Mouse (Mus musculus) bone marrow macrophage, adult 2 months (primary cell): ENCODE data around the gene Egln1. TPM values are rescaled to one million over a fixed set of nuclear protein-coding genes. Genes with fewer than 3 reads are reported as not detected.

Experiments used
- H3K27ac ChIP-seq: 2 replicates; pipeline ENCODE4 v1.5.1; 2012; ENCODE audit warnings: low read depth, low read length; ENCODE audit not compliant: insufficient read depth
- H3K4me1 ChIP-seq: 2 replicates; pipeline ENCODE4 v1.6.1; 2012; ENCODE audit warnings: low read length; ENCODE audit not compliant: control insufficient read depth, insufficient read depth
- H3K4me3 ChIP-seq: 2 replicates; pipeline ENCODE4 v1.5.1; 2012; ENCODE audit warnings: mild to moderate bottlenecking, low read length, moderate library complexity; ENCODE audit not compliant: insufficient read depth
- CTCF ChIP-seq: IDR thresholded peaks from 2 replicates; pipeline ENCODE4 v1.5.1; 2012; ENCODE audit warnings: low read depth, mild to moderate bottlenecking, low read length, moderate library complexity
- POLR2A ChIP-seq: IDR thresholded peaks from 2 replicates; pipeline ENCODE4 v1.6.1; 2012; ENCODE audit warnings: mild to moderate bottlenecking, low read depth, low read length, borderline replicate concordance
- polyA plus RNA-seq: library from polyadenylated mRNA; stranded (reverse); fragments of >200 nt; gene quantifications from 2 replicates; pipeline ENCODE4 v1.2.4, GENCODE M21; 2012; ENCODE audit not compliant: missing spikeins, insufficient read depth, insufficient read length

Gene Egln1
- polyA plus RNA-seq, 1 experiment = 27.7 TPM

DNA sequence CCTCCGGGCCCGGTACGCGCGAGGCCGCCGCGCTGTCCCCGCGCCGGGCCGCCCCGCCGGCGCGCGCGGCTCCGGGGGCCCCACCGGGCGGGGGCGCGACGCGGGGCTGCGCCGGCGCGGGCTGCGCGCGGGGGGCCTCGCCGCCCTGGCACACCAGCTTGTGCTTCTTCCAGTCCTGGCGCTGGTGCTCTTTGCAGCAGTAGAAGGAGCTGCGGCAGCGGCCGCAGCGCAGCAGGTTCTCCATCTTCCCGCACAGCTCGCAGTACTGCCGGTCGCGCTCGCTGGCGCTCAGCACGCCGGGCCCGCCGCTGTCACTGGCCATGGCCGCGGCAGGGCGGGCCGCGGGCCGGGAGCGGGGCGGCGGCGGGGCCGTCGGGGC is 402 bp downstream of the Egln1 start:
- peak overlapping the region; percentile 82 for H3K4me3 ChIP-seq
- H3K27ac ChIP-seq = peak overlapping the region; percentile 50
- TF ChIP-seq CTCF (no peak), POLR2A (no peak)
- H3K4me1 ChIP-seq = peaks cover 13% of the 10 kb centered on the region

DNA sequence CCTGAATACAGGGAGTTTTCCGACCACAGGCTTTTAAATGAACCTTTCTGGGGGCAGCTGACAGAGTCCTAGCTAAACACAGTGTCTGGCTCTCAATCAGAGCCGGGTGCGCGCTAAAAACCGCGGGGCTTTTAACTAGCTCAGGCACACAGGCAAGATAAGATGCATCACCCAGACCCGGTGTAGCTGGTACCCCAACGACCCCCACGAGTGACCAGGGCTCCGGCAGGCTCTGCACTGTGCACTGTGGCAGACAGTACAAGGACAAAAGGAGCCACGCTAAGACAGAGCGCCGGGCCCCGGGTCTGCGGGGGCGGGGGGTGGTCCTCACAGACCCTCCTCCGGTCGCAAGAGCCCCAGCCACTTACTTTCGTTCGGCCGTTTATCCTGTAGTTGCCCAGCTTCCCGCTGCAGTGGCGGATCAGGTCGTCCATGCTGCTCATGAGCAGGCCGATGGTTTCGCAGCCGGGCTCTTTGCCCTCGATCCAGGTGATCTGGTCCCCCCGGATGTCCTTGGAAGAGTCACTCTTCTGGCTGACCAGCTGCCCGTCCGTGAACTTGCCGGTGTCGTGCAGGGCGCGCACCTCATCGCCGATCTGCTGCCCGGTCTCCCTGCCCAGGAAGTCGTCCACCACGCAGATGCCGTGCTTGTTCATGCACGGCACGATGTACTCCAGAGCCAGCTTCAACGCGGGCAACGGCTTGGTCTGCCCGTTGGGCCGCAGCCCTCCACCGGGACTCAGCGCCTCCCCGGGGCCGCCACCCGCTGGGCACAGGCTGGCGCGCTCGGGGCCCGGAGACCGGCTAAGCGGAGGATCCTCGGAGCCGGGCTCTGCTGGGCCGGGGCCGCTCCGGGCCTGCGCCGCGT is 1.0 kb downstream of the Egln1 start:
- Histone ChIP-seq H3K27ac (peak overlapping the region; percentile 54), H3K4me1 (peaks cover 13% of the 10 kb centered on the region)

DNA sequence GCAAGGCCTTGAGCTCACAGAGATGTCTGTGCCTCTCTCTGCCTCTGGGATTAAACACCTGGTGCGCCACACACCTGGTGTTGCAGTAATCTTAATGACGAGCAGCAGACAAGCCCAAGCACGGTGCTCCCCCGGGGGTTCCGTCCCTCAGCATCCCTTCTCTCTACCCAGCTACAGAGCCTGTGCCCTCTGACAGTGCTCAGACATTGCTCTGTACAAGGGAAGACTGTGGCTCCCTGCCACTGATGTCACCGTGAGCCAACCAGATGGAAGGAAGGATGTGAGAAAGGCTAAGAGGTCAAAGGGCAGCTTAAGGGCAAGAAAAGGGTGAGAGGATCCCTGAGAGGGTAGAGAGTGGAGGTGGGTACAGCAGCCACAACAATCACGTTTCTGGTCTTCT is 4.7 kb downstream of the Egln1 start:
- no peak overlapping the region for H3K4me3 ChIP-seq
- H3K4me1 ChIP-seq = peaks cover 8% of the 10 kb centered on the region
- TF ChIP-seq CTCF (no peak), POLR2A (no peak)
- no peak overlapping the region for H3K27ac ChIP-seq

More for the DNA sequence above, 1.0 kb downstream of the Egln1 start:
- TF ChIP-seq CTCF = no peak
- TF ChIP-seq POLR2A = no peak
- H3K4me3 ChIP-seq = peak overlapping the region; percentile 82

DNA sequence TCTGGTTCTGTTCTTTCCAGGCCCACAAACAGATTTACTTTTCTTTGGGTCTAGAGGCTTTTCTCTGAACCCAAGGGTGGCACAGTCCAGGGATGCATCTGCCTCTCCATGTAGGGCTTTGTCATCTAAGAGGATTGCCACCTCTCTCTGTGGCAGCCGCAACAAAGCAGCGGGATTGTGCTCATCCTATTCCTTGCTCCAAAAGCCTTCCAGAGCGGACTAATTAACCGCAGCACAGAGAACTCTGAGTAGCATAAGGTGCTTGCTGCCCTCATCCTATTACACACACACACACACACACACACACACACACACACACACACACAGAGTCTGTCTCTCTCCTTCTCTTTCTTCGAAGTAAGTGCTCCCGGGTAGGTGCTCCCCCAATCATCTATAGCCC is 5.3 kb downstream of the Egln1 start:
- no peak for TF ChIP-seq POLR2A
- TF ChIP-seq CTCF = no peak
- no peak overlapping the region for H3K4me3 ChIP-seq
- H3K4me1 ChIP-seq = peaks cover 8% of the 10 kb centered on the region
- H3K27ac ChIP-seq = no peak overlapping the region

DNA sequence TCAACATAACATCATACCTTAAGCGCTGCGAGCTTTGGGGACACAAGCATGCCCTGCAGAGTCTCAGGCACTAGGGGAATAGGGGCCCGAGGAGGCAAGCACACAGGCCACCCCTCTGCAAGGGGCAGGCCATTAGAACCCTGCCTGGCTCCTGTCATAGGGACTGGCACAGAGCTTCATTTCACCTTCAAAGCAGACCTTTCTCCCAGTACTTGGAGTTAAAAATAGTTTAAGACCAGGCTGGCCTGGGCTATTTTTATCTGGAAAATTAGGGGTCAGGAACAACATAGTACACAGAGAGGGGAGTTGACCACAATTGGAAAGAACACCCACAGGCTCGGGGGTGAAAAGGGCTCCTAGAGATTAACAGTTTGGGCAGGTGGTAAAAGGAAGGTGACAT is 11.8 kb downstream of the Egln1 start:
- TF ChIP-seq CTCF = no peak
- TF ChIP-seq POLR2A = no peak
- no peak overlapping the region for H3K27ac ChIP-seq
- H3K4me3 ChIP-seq = no peak overlapping the region
- H3K4me1 ChIP-seq = peaks cover 7% of the 10 kb centered on the region

DNA sequence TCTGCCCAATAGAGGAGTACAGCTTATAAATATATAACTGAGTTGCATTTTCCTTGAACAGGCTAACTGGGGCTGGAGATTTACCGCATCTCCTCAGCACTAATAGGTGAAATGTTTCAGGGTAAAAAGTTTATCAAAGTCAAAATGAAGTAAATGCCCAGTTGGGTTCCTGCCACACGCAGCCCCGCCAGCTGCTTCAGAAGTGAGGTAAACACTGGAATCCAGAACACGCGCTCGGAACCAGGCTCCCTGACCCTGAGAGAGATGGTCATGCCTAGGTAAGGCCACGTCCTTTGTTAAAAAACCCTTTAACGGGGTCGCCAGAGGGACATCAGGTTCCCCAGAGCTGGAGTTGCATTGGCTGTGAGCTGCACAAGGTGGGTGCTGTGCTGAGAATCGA is 12.4 kb downstream of the Egln1 start:
- no peak for TF ChIP-seq CTCF
- no peak for TF ChIP-seq POLR2A
- peaks cover 10% of the 10 kb centered on the region for H3K4me1 ChIP-seq
- no peak overlapping the region for H3K27ac ChIP-seq
- H3K4me3 ChIP-seq = no peak overlapping the region

DNA sequence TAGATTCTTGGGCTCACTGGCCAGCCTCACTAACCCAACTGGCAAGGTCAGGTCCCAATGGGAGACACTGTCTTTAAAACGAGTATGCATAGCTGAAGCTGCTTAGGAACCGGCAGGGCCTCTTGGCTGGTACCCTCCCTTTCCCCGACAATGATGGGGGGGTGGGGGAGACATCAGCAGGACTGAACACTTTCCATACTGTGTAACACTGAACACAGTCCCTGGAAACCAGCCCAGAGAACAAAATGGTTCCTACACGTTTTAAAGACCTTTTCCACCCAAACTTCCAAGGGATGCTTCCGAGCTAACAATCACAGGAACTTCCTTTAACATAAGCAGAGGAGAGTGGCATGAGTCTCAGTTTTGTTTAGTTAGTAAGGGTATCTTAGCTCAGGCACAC is 14.0 kb downstream of the Egln1 start:
- no peak for TF ChIP-seq CTCF
- no peak for TF ChIP-seq POLR2A

DNA sequence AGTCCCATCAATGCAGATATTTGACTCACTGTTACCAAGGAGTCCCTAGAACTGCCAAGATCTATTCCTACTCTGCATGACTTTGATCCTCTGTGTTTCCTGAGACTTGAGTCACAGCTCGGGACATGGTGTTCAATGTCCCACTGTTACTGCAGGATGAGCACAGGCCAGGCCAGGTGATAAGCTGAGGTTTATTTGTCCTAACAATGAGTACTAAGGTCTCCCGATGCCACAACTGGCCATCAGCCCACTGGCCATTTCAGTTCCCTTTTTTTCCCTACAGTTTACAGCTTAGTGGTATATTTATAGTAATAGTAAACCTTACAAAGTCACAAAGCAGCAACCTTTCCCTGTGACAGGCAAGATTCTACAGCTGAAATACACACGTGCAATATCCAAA is 16.7 kb downstream of the Egln1 start:
- Histone ChIP-seq H3K4me1 (peaks cover 12% of the 10 kb centered on the region), H3K27ac (no peak overlapping the region), H3K4me3 (no peak overlapping the region)
- TF ChIP-seq CTCF = no peak
- no peak for TF ChIP-seq POLR2A

More for the DNA sequence above, 14.0 kb downstream of the Egln1 start:
- Histone ChIP-seq H3K4me1 (peaks cover 12% of the 10 kb centered on the region), H3K4me3 (no peak overlapping the region), H3K27ac (no peak overlapping the region)

DNA sequence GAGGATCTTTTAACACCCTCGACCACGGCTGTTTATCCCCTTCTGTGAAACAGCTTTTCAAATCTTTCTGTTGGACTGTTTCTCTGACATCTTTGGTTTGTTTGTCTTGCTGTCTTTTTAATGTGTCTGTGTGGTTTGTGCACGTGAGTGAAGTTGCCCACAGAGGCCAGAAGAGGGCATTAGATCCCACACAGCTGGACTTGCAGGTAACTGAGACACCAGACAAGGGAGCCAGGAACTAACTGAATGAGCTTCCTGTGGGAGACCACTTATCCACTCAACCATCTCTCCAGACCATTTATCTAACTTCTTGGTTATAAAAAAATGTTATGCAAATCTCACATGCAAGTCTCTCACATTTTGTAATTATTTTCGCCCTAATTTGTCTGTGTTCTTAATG is 18.5 kb downstream of the Egln1 start:
- Histone ChIP-seq H3K27ac (no peak overlapping the region), H3K4me3 (no peak overlapping the region), H3K4me1 (peaks cover 20% of the 10 kb centered on the region)
- no peak for TF ChIP-seq POLR2A
- no peak for TF ChIP-seq CTCF

DNA sequence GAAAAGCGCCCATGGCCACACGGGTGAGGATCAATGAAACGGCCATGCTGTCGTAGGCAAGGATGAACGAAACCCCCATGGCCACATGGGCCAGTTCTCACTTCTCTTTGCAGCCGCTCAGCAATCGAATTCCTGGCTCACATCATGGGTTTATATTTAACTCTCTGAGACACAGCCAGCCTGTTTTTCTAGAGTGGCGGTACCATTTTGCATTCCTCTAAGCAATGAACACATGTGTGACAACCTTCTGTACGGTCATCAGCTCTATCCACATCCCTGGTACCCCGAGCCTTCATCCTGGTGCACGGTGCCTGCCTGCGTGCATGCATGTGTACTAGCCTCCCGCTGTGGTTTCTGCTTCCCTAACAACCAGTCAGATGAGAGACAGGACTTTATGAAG is 19.0 kb downstream of the Egln1 start:
- H3K4me3 ChIP-seq = no peak overlapping the region
- TF ChIP-seq POLR2A = no peak
- no peak for TF ChIP-seq CTCF
- H3K4me1 ChIP-seq = peaks cover 20% of the 10 kb centered on the region
- H3K27ac ChIP-seq = no peak overlapping the region
